Mouse (Mus musculus): ENCODE data around the gene Cenpq.
A peak's percentile ranks its signal among the peaks of the same experiment; 100 is the strongest.

DNA sequence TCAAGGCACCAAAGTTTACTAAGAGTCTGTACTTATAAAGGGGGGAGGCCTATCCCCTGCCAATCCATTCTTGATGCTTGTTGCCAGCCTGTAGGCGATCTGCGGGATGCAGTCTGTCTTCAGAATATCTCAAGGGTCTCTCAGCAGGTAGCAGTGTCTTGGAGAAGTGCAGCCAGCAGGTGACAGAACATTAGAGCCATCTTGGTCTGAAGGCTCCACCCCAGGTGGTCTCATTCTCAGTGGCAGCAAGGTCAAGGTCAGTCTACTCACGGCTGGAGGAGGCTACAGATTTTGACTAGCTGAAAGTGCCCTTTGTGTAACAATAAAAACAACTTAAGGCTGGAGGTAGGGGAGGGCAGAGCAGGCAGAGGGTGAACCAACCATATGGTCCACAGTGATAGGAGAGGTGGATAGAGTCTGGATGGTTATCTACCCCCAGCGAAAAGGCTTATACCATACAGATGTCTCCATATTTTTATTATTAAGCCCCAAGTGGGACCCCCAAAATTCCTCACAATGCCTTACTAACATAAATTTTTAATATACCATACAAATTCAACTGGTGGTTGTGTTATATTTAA lies 35.0 kb downstream of the Cenpq start:
- TF ChIP-seq CTCF (IDR thresholded peaks at IDR 0.05; ENCODE audit: low read depth), result no peak
- TF ChIP-seq EP300 (IDR thresholded peaks at IDR 0.05; ENCODE audit: low read depth), result peak; percentile 36; the same call in 1 of the 2 replicates

Data from liver, embryonic 14.5 days (tissue).